ENCODE assay signal across 12 mouse cellular contexts in the genomic region with DNA sequence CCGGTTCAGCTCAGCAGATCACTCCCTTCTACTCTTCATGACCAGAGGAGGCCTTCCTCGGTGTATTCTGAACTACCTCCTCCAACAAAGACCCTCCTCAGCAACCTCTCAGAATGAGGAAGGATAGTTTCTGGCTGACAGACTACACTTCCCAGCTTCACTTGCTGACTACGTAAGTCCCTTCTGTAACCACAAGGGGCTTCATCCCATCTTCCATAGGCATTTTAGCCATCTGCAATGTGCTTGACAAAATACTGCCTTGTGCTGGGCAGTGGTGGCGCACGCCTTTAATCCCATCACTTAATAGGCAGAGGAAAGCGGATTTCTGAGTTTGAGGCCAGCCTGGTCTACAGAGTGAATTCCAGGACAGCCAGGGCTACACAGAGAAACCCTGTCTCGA.
"Had no signal": no experiment of that assay in that cellular context is flagged by ENCODE, and none has a peak within 500 bp of the region (broad histone marks: within the 10 kb centered on the region; RNA-seq: fewer than 3 reads in every experiment).

No protein-coding gene starts in this region.

- H3K4me1 ChIP-seq: limb, embryonic 10.5 days; liver, embryonic 15.5 days; midbrain, embryonic 10.5 days; neural tube, embryonic 13.5 days had no signal

- H3K27me3 ChIP-seq: liver, embryonic 15.5 days; neural tube, embryonic 13.5 days had no signal

- H3K27ac ChIP-seq: limb, embryonic 10.5 days; liver, embryonic 15.5 days; midbrain, embryonic 10.5 days; neural tube, embryonic 13.5 days had no signal

- H3K9me3 ChIP-seq: limb, embryonic 10.5 days; liver, embryonic 15.5 days; midbrain, embryonic 10.5 days; neural tube, embryonic 13.5 days had no signal

- H3K4me2 ChIP-seq: liver, embryonic 11.5 days; liver, embryonic 15.5 days; neural tube, embryonic 13.5 days had no signal

- H3K36me3 ChIP-seq: limb, embryonic 10.5 days; liver, embryonic 15.5 days; midbrain, embryonic 10.5 days; neural tube, embryonic 13.5 days had no signal

- DNase-seq: kidney, adult 8-10 months; kidney, postnatal 4 days; lung, adult 2 months; midbrain, embryonic 14.5 days; right cerebral cortex, postnatal 14 days; thymus, postnatal 36 days had no signal

- H3K4me3 ChIP-seq: left cerebral cortex, adult 2 months; limb, embryonic 10.5 days; liver, embryonic 15.5 days; midbrain, embryonic 10.5 days; neural tube, embryonic 13.5 days had no signal

- H3K9ac ChIP-seq: liver, embryonic 15.5 days; neural tube, embryonic 13.5 days had no signal
